Mouse (Mus musculus) spleen, adult 10 weeks (tissue): ENCODE measurements around the gene Cldn19. TPM values are rescaled to one million over a fixed set of nuclear protein-coding genes. Genes with fewer than 3 reads are reported as not detected.

Experiments used
- polyA plus RNA-seq: library from polyadenylated mRNA; stranded (reverse); fragments of 350-450 nt; fragmentation: Illumina TruSeq; extraction: RNeasy Lipid Tissue Mini Kit (QIAGEN cat#74804); gene quantifications from one replicate; pipeline ENCODE4 v1.2.3, GENCODE M21; 2015; ENCODE audit warnings: low replicate concordance; ENCODE audit not compliant: insufficient read depth

Gene Cldn19
- polyA plus RNA-seq = not detected

GRCm38 (mm10) chr4:119255351-119255750 lies at the start of gene Cldn19:
Gene Cldn19 (plus strand): TSS chr4:119255414.

GRCm38 (mm10) chr4:119218169-119218568 lies 37.0 kb upstream of the Cldn19 start, which contains the start of gene Tmem269:
Gene Tmem269 (minus strand): TSS chr4:119218217.

GRCm38 (mm10) chr4:119232410-119233255 lies 22.6 kb upstream of the Cldn19 start, which contains the start of the genes AU022252 and P3h1:
Gene AU022252 (minus strand): TSS chr4:119232712.
Gene P3h1 (plus strand): TSS chr4:119232915.

GRCm38 (mm10) chr4:119294415-119295133 lies 39.4 kb downstream of the Cldn19 start, which contains the start of gene Ybx1:
Gene Ybx1 (minus strand): TSS chr4:119294604.

Other genes starting within 250 kb of the Cldn19 start
- 16.5 TPM for gene Slc2a1, start 146.7 kb upstream of the Cldn19 start, polyA plus RNA-seq
- gene Zfp691, start 81.2 kb upstream of the Cldn19 start, polyA plus RNA-seq = 3.7 TPM
- 26.1 TPM for gene Ermap, start 65.4 kb upstream of the Cldn19 start, polyA plus RNA-seq
- gene Svbp, start 60.1 kb upstream of the Cldn19 start, polyA plus RNA-seq = 37.4 TPM
- 0.29 TPM for gene Tmem269, start 37.2 kb upstream of the Cldn19 start, polyA plus RNA-seq
- gene AU022252, start 22.7 kb upstream of the Cldn19 start, polyA plus RNA-seq = 12.5 TPM
- gene P3h1, start 22.5 kb upstream of the Cldn19 start, polyA plus RNA-seq = 6.0 TPM
- 517 TPM for gene Ybx1, start 39.2 kb downstream of the Cldn19 start, polyA plus RNA-seq
- gene Ppih, start 65.1 kb downstream of the Cldn19 start, polyA plus RNA-seq = 62.7 TPM
- gene Ccdc30, start 160.1 kb downstream of the Cldn19 start, polyA plus RNA-seq = 1.7 TPM
- gene Ppcs, start 167.0 kb downstream of the Cldn19 start, polyA plus RNA-seq = 24.5 TPM
- gene Zmynd12, start 167.4 kb downstream of the Cldn19 start, polyA plus RNA-seq = not detected
- 0.26 TPM for gene Rimkla, start 237.2 kb downstream of the Cldn19 start, polyA plus RNA-seq